Comparison of ENCODE assay signal across 8 mouse cellular contexts in genomic region chr3:104962141-104962611, GRCm38 (mm10). TPM values are rescaled to one million over a fixed set of nuclear protein-coding genes. Genes with fewer than 3 reads are reported as not detected.
DNase-seq lines count a peak whose midpoint lies in the region; ATAC-seq and TF ChIP-seq lines count a peak whose summit lies in the region.

No protein-coding gene starts in this region.

- H3K4me2 ChIP-seq in embryonic facial prominence, embryonic 15.5 days (replicated peaks) = peak overlapping the region; percentile 89
- H3K4me2 ChIP-seq in intestine, embryonic 15.5 days (replicated peaks) = peak overlapping the region; percentile 96

- no peak for TF ChIP-seq CTCF in layer of hippocampus, adult 2 months (conservative IDR thresholded peaks at IDR 0.05)

- ATAC-seq in embryonic facial prominence, embryonic 15.5 days (ENCODE audit: insufficient number of reproducible peaks, low FRiP score, low TSS enrichment, low read depth) = no peak
- ATAC-seq in intestine, embryonic 15.5 days = peak; percentile 66

- no peak overlapping the region for H3K27ac ChIP-seq in layer of hippocampus, adult 2 months
- 0 out of 2 replicates have a peak overlapping the region, but pooled peaks have one; percentile 22 for H3K27ac ChIP-seq in embryonic facial prominence, embryonic 15.5 days (replicated peaks)
- H3K27ac ChIP-seq in intestine, embryonic 15.5 days = 0 out of 2 replicates have a peak overlapping the region, but pooled peaks have one; percentile 3

- H3K9ac ChIP-seq in embryonic facial prominence, embryonic 15.5 days = peak overlapping the region; percentile 29
- peak overlapping the region; percentile 45 for H3K9ac ChIP-seq in intestine, embryonic 15.5 days

- H3K9me3 ChIP-seq in embryonic facial prominence, embryonic 15.5 days (replicated peaks) = no peaks in the 10 kb centered on the region
- H3K9me3 ChIP-seq in intestine, embryonic 15.5 days = no peaks in the 10 kb centered on the region

- H3K27me3 ChIP-seq in embryonic facial prominence, embryonic 15.5 days = peaks cover 33% of the 10 kb centered on the region
- peaks cover 33% of the 10 kb centered on the region for H3K27me3 ChIP-seq in intestine, embryonic 15.5 days (replicated peaks)

- H3K4me1 ChIP-seq in embryonic facial prominence, embryonic 15.5 days = peaks cover 55% of the 10 kb centered on the region
- peaks cover 27% of the 10 kb centered on the region for H3K4me1 ChIP-seq in intestine, embryonic 15.5 days (replicated peaks)

- H3K4me3 ChIP-seq in layer of hippocampus, adult 2 months = peak overlapping the region; percentile 51
- peak overlapping the region; percentile 54 for H3K4me3 ChIP-seq in embryonic facial prominence, embryonic 15.5 days (replicated peaks)
- peak overlapping the region; percentile 54 for H3K4me3 ChIP-seq in intestine, embryonic 15.5 days (replicated peaks)

- DNase-seq in layer of hippocampus, adult 2 months (ENCODE audit: low spot score in 2 of 2) = no peak
- DNase-seq in layer of hippocampus, postnatal 36 days = no peak
- DNase-seq in lung, postnatal 4 days = peak; percentile 36 to 59
- DNase-seq in right cerebral cortex, postnatal 36 days (ENCODE audit: low spot score in 2 of 2) = no peak
- no peak for DNase-seq in urinary bladder, postnatal 36 days (ENCODE audit: low spot score in 2 of 2)
- no peak for DNase-seq in natural killer cell, adult 2 months (ENCODE audit: low spot score in 2 of 2)

- no peaks in the 10 kb centered on the region for H3K36me3 ChIP-seq in embryonic facial prominence, embryonic 15.5 days
- no peaks in the 10 kb centered on the region for H3K36me3 ChIP-seq in intestine, embryonic 15.5 days

- WGBS in embryonic facial prominence, embryonic 15.5 days = under 1% methylated on average over 31 of the region's 31 CpGs
- 2% methylated on average over 31 of the region's 31 CpGs for WGBS in intestine, embryonic 15.5 days

RNA-seq across cellular contexts. Expression of gene Wnt2b, which starts 0.5 kb away (rescaled TPM):
- total RNA-seq in layer of hippocampus, adult 2 months (2021) = under 1 TPM; 0.41 to 0.47 TPM
- total RNA-seq in layer of hippocampus, postnatal 36 days (2021) = under 1 TPM; 0.23 to 0.52 TPM
- 1.3 and 1.6 TPM in 2 replicates for polyA plus RNA-seq in embryonic facial prominence, embryonic 15.5 days (2015; fragmentation: Nextera tagmentation; extraction: Ambion mirVana)
- 1.8 TPM in 2 replicates for polyA plus RNA-seq in intestine, embryonic 15.5 days (2015; fragmentation: Nextera tagmentation; extraction: Ambion mirVana)

Comparison
In these comparisons a context has a peak if more than half of its experiments do, and no peak if none do; other contexts are left out.
1. DNase-seq: peak in lung, postnatal 4 days (2 of 2); none in layer of hippocampus, adult 2 months (0 of 2), layer of hippocampus, postnatal 36 days (0 of 2), right cerebral cortex, postnatal 36 days (0 of 2), urinary bladder, postnatal 36 days (0 of 2) and natural killer cell, adult 2 months (0 of 2).
2. Peak in every context shown above with its lines, with median percentiles within 50 percentile points of each other: H3K4me3 ChIP-seq.